12 mouse cellular contexts compared by ENCODE assay signal in the genomic region with DNA sequence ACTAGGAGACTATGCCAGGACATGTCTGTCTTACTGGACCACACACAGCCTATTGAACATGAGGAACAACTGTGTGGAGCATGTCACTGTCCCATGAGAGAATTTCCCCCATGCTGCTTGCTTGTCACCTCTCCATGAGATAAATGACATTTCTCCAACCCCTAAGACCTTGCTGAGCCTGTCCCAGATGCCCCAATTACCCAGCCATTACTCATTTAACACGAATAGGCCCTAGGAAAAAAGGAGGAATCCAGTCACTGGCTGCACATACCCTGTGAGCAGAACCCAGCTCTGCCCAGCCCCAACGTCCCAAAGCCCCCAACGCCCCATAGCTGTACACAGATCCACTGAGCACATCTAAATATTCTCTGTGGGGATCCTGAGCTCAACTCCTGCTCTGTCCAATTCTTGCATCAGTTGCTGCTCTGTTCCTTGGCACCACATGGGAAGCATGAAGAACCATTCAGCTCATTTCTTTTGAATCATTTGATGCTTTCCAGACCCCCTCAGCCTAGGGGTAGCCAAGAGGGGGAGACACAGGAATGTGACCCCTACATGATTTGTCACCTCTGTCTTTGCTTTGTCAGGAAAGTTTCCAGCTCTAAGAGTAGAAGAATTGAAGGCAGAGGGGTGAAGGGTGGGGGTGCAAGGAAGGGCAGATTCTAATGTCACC. TPM values are rescaled to one million over a fixed set of nuclear protein-coding genes. Genes with fewer than 3 reads are reported as not detected.
A peak's percentile ranks its signal among the peaks of the same experiment; 100 is the strongest.
DNase-seq lines count a peak whose midpoint lies in the region; ATAC-seq and TF ChIP-seq lines count a peak whose summit lies in the region.
"Had no signal": no experiment of that assay in that cellular context is flagged by ENCODE, and none has a peak within 500 bp of the region (broad histone marks: within the 10 kb centered on the region; RNA-seq: fewer than 3 reads in every experiment).

No protein-coding gene starts in this region.

- WGBS in heart, embryonic 10.5 days: 60% methylated on average over 3 of the region's 3 CpGs
- 38% methylated on average over 3 of the region's 3 CpGs for WGBS in embryonic facial prominence, embryonic 14.5 days
- WGBS in liver, embryonic 13.5 days (ENCODE audit: insufficient replicate concordance): 47% methylated on average over 3 of the region's 3 CpGs

- H3K4me2 ChIP-seq in embryonic facial prominence, embryonic 14.5 days (ENCODE audit: low read depth, low read length): no peak overlapping the region
- H3K4me2 ChIP-seq in liver, embryonic 13.5 days: no peak overlapping the region
- H3K4me2 ChIP-seq: liver, embryonic 15.5 days had no signal

- intact Hi-C loops in left cerebral cortex, postnatal 4 days (cut with DNase I): no loop called here

- peak; percentile 71 for DNase-seq in heart, embryonic 10.5 days (ENCODE audit: low spot score)
- no peak for DNase-seq in heart, adult 8-10 months (ENCODE audit: low spot score)
- DNase-seq in left cerebral cortex, postnatal 4 days: peak; percentile 8
- DNase-seq in left cerebral cortex, adult 9 months (ENCODE audit: low spot score in 2 of 2): no peak
- peak; percentile 64 for DNase-seq in embryonic facial prominence, embryonic 14.5 days (ENCODE audit: low spot score)
- no peak for DNase-seq in liver, embryonic 13.5 days
- no peak for DNase-seq in layer of hippocampus, adult 2 months (ENCODE audit: low spot score in 2 of 2)
- DNase-seq: cerebellum, adult 9-11 months; gastrocnemius, adult 2 months had no signal

- H3K4me1 ChIP-seq in heart, embryonic 10.5 days: peaks cover 15% of the 10 kb centered on the region
- H3K4me1 ChIP-seq in embryonic facial prominence, embryonic 14.5 days (ENCODE audit: control insufficient read depth, insufficient read depth, low read length): peaks cover 11% of the 10 kb centered on the region
- no peaks in the 10 kb centered on the region for H3K4me1 ChIP-seq in liver, embryonic 13.5 days (replicated peaks)
- H3K4me1 ChIP-seq: liver, embryonic 15.5 days had no signal

- H3K27ac ChIP-seq in heart, embryonic 10.5 days: 0 out of 2 replicates have a peak overlapping the region, but pooled peaks have one; percentile 9
- H3K27ac ChIP-seq in embryonic facial prominence, embryonic 14.5 days (replicated peaks; ENCODE audit: low read depth, low read length): no peak overlapping the region; the same call in 1 of the 2 replicates
- H3K27ac ChIP-seq in liver, embryonic 13.5 days: no peak overlapping the region
- H3K27ac ChIP-seq in layer of hippocampus, adult 2 months: no peak overlapping the region
- H3K27ac ChIP-seq: gastrocnemius, adult 2 months; liver, embryonic 15.5 days had no signal

- H3K36me3 ChIP-seq in heart, embryonic 10.5 days: no peaks in the 10 kb centered on the region
- H3K36me3 ChIP-seq in embryonic facial prominence, embryonic 14.5 days (ENCODE audit: control insufficient read depth, insufficient read depth, low read length): no peaks in the 10 kb centered on the region
- no peaks in the 10 kb centered on the region for H3K36me3 ChIP-seq in liver, embryonic 13.5 days
- H3K36me3 ChIP-seq: G1E; liver, embryonic 15.5 days had no signal

- no peak for ATAC-seq in embryonic facial prominence, embryonic 14.5 days (ENCODE audit: low read depth)
- ATAC-seq in liver, embryonic 13.5 days (ENCODE audit: low read depth): peak; percentile 20; the same call in 1 of the 2 replicates
- ATAC-seq in CD4-positive, CD25-positive, alpha-beta regulatory T cell, adult 4 months: no peak

- no peak overlapping the region for H3K4me3 ChIP-seq in heart, embryonic 10.5 days
- H3K4me3 ChIP-seq in embryonic facial prominence, embryonic 14.5 days (ENCODE audit: low read depth, low read length): no peak overlapping the region
- no peak overlapping the region for H3K4me3 ChIP-seq in liver, embryonic 13.5 days (replicated peaks)
- no peak overlapping the region for H3K4me3 ChIP-seq in layer of hippocampus, adult 2 months
- H3K4me3 ChIP-seq: gastrocnemius, adult 2 months; liver, embryonic 15.5 days had no signal

- H3K9me3 ChIP-seq in heart, embryonic 10.5 days: no peaks in the 10 kb centered on the region
- no peaks in the 10 kb centered on the region for H3K9me3 ChIP-seq in embryonic facial prominence, embryonic 14.5 days (ENCODE audit: control insufficient read depth, low read length)
- no peaks in the 10 kb centered on the region for H3K9me3 ChIP-seq in liver, embryonic 13.5 days (replicated peaks)
- H3K9me3 ChIP-seq: G1E; liver, embryonic 15.5 days had no signal

- no peak overlapping the region for H3K9ac ChIP-seq in embryonic facial prominence, embryonic 14.5 days (ENCODE audit: low read depth, low read length)
- no peak overlapping the region for H3K9ac ChIP-seq in liver, embryonic 13.5 days
- H3K9ac ChIP-seq: liver, embryonic 15.5 days had no signal

- no peak for TF ChIP-seq CTCF in layer of hippocampus, adult 2 months (conservative IDR thresholded peaks at IDR 0.05)

- no peaks in the 10 kb centered on the region for H3K27me3 ChIP-seq in heart, embryonic 10.5 days (ENCODE audit: insufficient read depth, poor library complexity, severe bottlenecking)
- no peaks in the 10 kb centered on the region for H3K27me3 ChIP-seq in embryonic facial prominence, embryonic 14.5 days (replicated peaks; ENCODE audit: control insufficient read depth, insufficient read depth, low read length)
- H3K27me3 ChIP-seq in liver, embryonic 13.5 days: no peaks in the 10 kb centered on the region
- H3K27me3 ChIP-seq: liver, embryonic 15.5 days had no signal

RNA-seq across cellular contexts. Expression of a gene that starts 47.4 kb away (rescaled TPM):
- polyA plus RNA-seq in heart, embryonic 10.5 days (2016; fragmentation: Nextera tagmentation; extraction: Ambion mirVana): 24.4 and 37.9 TPM in 2 replicates
- total RNA-seq in heart, adult 8-10 months (2022): 100 to 1,000 TPM; 101 to 145 (median 128) TPM
- total RNA-seq in left cerebral cortex, postnatal 4 days (2021): 10 to 100 TPM; 28.8 to 33.3 TPM
- polyA plus RNA-seq in embryonic facial prominence, embryonic 14.5 days (2014; fragmentation: Nextera tagmentation; extraction: Ambion mirVana): 19.1 and 19.9 TPM in 2 replicates
- 1.7 and 3.7 TPM in 2 replicates for polyA plus RNA-seq in liver, embryonic 13.5 days (2015; fragmentation: Nextera tagmentation; extraction: Ambion mirVana)
- 10 to 100 TPM; 83.5 to 84.1 TPM for polyA plus RNA-seq in CD4-positive, CD25-positive, alpha-beta regulatory T cell, adult 4 months (2017; shearing (Covaris generic))
- 10 to 100 TPM; 32.9 to 34.6 TPM for total RNA-seq in layer of hippocampus, adult 2 months (2021)

Comparison
In these comparisons a context has a peak if more than half of its experiments do, and no peak if none do; other contexts are left out.
1. DNase-seq: peak in heart, embryonic 10.5 days (single experiment), left cerebral cortex, postnatal 4 days (single experiment) and embryonic facial prominence, embryonic 14.5 days (single experiment); none in heart, adult 8-10 months (single experiment), left cerebral cortex, adult 9 months (0 of 2), liver, embryonic 13.5 days (single experiment) and layer of hippocampus, adult 2 months (0 of 2).